Mouse (Mus musculus) small intestine, adult 2 months (tissue): ENCODE measurements around the gene Ywhah. TPM values are rescaled to one million over a fixed set of nuclear protein-coding genes. Genes with fewer than 3 reads are reported as not detected.
"Not testable (repeated sequence)": the region's sequence is repeated elsewhere in the genome, so short reads cannot be mapped to it uniquely, and the experiment has no call there.

Source experiments
- H3K27ac ChIP-seq: fragments of 200-500 bp; 2 replicates; pipeline ENCODE4 v1.5.1; 2012; ENCODE audit warnings: low read depth, low read length, control low read depth, inconsistent platforms; ENCODE audit not compliant: insufficient read depth
- H3K27me3 ChIP-seq: fragments of 200-500 bp; 2 replicates; pipeline ENCODE4 v1.6.1; 2012; ENCODE audit warnings: mild to moderate bottlenecking, moderate library complexity, low read length, inconsistent platforms; ENCODE audit not compliant: control insufficient read depth, insufficient read depth
- H3K36me3 ChIP-seq: fragments of 200-500 bp; 2 replicates; pipeline ENCODE4 v1.6.1; 2012; ENCODE audit warnings: mild to moderate bottlenecking, low read length, control low read depth, inconsistent platforms; ENCODE audit not compliant: control insufficient read depth, insufficient read depth
- H3K4me1 ChIP-seq: fragments of 200-500 bp; 2 replicates; pipeline ENCODE4 v1.6.1; 2012; ENCODE audit warnings: low read length, inconsistent platforms, mixed read lengths; ENCODE audit not compliant: control insufficient read depth, insufficient read depth, insufficient read length
- H3K4me3 ChIP-seq: fragments of 200-500 bp; 2 replicates; pipeline ENCODE4 v1.5.1; 2012; ENCODE audit warnings: low read depth, mild to moderate bottlenecking, control low read depth, inconsistent platforms, low read length, moderate library complexity
- CTCF ChIP-seq: fragments of 200-500 bp; IDR thresholded peaks from 2 replicates; pipeline ENCODE4 v1.5.1; 2012; ENCODE audit warnings: low read depth, mild to moderate bottlenecking, control low read depth, inconsistent platforms, low read length, moderate library complexity, mixed read lengths; ENCODE audit not compliant: insufficient replicate concordance, insufficient read length; ENCODE audit errors: extremely low read depth
- POLR2A ChIP-seq: fragments of 200-500 bp; IDR thresholded peaks from 2 replicates; pipeline ENCODE4 v1.6.1; 2012; ENCODE audit warnings: low read depth, mild to moderate bottlenecking, control low read depth, inconsistent platforms, low read length, moderate library complexity
- WGBS: fragments of 180-500 bp; shearing (Covaris S2); methylation state at CpG from one replicate; pipeline ENCODE4 v1.1.7; 2018; 5-methylcytosine and 5-hydroxymethylcytosine counted together
- polyA plus RNA-seq: library from polyadenylated mRNA; depleted of rRNA; stranded (reverse); fragments of >200 nt; gene quantifications from 2 replicates; pipeline ENCODE4 v1.2.3, GENCODE M21; 2012

Ywhah gene
- polyA plus RNA-seq, 1 experiment = 188 TPM

DNA sequence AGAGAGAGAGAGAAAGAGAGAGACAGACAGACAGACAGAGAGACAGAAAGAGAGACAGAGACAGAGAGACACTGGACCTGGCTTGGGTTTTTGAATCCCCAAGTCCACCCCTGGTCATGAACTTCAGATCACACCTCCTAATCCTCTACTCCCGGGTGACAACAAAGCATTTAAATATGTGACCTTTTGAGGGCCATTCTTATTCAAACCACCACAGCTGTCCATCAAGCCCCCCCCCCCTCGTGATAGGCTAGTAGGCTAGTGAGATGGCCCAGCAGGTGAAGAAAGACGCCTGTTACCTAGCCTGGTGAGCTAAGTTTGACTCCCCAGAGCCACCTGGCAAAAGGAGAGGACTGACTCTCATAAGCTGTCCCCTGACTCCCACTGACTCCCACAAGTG, 16.3 kb downstream of the Ywhah start:
- peaks cover 5% of the 10 kb centered on the region; the same call in 1 of the 2 replicates for H3K4me1 ChIP-seq
- TF ChIP-seq CTCF (no peak), POLR2A (no peak)
- H3K36me3 ChIP-seq = no peaks in the 10 kb centered on the region
- H3K27ac ChIP-seq = no peak overlapping the region
- H3K4me3 ChIP-seq = no peak overlapping the region
- 64% methylated on average over 3 of the region's 3 CpGs for WGBS
- no peaks in the 10 kb centered on the region for H3K27me3 ChIP-seq

DNA sequence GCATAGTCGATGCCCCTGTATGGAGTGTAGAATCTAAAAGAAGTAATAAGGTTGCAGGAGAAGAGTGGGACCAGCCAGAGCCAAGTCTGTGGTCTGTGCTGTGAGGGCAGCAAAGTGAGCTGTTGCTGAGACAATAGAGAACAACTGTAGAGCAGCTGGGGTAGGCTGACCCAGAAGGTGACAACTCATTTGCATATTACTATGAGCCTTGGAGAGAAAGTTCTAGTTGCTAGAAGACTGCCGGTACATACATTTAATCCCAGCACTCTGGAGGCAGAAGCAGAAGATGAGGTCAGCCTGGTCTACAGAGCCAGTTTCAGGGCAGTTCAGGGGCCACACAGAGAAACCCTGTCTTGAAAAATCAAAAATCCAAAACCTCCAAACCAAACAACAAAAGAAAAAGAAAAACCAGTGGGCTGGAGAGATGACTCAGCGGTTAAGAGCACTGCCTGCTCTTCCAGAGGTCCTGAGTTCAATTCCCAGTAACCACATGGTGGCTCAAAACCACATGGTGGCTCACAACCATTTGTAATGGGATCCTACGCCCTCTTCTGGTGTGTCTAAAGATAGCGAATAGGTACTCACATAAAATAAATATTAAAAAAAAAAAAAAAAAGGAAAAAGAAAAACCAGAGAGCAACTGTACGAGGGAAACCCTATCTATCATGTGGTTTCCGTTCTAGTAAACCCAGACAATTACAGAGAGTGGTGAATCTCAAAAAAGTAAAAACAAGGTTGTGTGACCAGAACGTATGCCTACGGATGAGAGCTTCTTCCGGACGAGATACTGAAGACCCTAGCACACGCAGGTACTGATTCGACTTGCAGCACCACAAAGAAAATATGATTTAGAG, 20.3 kb downstream of the Ywhah start:
- TF ChIP-seq CTCF = no peak
- no peak for TF ChIP-seq POLR2A
- no peaks in the 10 kb centered on the region; the same call in 1 of the 2 replicates for H3K4me1 ChIP-seq
- WGBS = 40% methylated on average over 13 of the region's 13 CpGs
- H3K36me3 ChIP-seq = no peaks in the 10 kb centered on the region
- H3K27me3 ChIP-seq = no peaks in the 10 kb centered on the region
- H3K4me3 ChIP-seq = no peak overlapping the region
- H3K27ac ChIP-seq = no peak overlapping the region

DNA sequence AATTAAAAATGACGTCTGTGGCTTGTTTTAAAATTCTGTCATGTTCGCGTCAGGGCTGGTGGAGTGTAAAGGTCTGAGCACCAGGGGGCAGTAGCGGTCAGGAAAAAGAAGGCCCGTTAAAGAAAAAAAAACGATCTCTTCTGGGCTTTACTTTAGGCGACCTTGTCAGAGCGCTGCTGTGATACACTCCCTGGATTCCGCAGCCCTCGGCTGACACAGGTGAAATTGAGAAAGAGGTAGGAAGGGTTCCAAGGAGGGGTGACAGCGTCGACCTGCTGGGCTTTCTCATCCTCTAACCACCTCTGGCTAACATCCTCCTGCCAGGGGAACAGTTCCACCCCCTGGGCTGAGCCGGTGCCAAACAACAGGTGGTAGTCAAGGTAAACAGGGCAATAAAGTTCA, 20.9 kb downstream of the Ywhah start:
- Histone ChIP-seq H3K27ac (peak overlapping the region; percentile 87), H3K4me3 (peak overlapping the region; percentile 70), H3K27me3 (no peaks in the 10 kb centered on the region), H3K36me3 (no peaks in the 10 kb centered on the region), H3K4me1 (no peaks in the 10 kb centered on the region; the same call in 1 of the 2 replicates)
- 1% methylated on average over 13 of the region's 13 CpGs for WGBS
- TF ChIP-seq CTCF = peak; percentile 90; the same call in 1 of the 2 replicates
- peak; percentile 19; the same call in 1 of the 2 replicates for TF ChIP-seq POLR2A

DNA sequence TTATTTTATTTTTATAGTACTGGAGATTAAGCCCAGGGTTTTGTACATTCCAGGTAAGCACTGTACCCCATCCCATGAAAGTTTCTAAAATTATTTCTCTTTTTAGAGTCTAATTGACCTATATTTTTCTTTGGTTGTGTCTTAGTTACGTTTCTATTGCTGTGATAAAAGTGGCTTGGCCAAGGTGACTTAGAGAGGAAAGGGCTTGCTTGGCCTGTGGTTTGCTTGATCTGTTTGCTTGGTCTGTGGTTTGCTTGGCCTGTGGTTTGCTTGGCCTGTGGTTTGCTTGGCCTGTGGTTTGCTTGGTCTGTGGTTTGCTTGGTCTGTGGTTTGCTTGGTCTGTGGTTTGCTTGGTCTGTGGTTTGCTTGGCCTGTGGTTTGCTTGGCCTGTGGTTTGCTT, 22.1 kb downstream of the Ywhah start:
- H3K36me3 ChIP-seq, H3K4me3 ChIP-seq, H3K27ac ChIP-seq, H3K4me1 ChIP-seq, H3K27me3 ChIP-seq: not testable (repeated sequence)
- WGBS = 79% methylated on average over 1 of the region's 1 CpGs

DNA sequence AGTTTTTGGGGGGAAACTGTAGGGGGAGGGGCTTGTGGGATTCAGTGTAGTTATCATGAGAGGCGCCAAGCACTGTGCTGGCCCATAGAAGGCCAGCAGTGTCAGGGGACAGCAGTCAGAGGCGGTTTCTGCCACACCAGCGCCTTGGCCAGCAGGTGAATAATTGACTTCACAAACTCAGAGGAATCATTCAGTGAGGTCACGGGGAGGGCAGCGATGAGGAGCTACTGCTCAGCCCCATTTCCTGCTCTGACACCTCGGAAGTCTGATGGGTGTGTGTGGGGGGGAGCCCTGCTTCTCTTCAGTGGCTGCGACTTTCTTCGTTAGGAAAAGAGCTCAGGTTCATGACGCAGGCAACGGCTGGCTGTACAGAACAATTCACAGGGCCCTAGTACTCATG, 24.8 kb downstream of the Ywhah start:
- Histone ChIP-seq H3K36me3 (no peaks in the 10 kb centered on the region), H3K4me1 (no peaks in the 10 kb centered on the region; the same call in 1 of the 2 replicates), H3K27me3 (no peaks in the 10 kb centered on the region), H3K4me3 (no peak overlapping the region), H3K27ac (no peak overlapping the region)
- 16% methylated on average over 10 of the region's 10 CpGs for WGBS
- TF ChIP-seq CTCF (no peak), POLR2A (no peak)

DNA sequence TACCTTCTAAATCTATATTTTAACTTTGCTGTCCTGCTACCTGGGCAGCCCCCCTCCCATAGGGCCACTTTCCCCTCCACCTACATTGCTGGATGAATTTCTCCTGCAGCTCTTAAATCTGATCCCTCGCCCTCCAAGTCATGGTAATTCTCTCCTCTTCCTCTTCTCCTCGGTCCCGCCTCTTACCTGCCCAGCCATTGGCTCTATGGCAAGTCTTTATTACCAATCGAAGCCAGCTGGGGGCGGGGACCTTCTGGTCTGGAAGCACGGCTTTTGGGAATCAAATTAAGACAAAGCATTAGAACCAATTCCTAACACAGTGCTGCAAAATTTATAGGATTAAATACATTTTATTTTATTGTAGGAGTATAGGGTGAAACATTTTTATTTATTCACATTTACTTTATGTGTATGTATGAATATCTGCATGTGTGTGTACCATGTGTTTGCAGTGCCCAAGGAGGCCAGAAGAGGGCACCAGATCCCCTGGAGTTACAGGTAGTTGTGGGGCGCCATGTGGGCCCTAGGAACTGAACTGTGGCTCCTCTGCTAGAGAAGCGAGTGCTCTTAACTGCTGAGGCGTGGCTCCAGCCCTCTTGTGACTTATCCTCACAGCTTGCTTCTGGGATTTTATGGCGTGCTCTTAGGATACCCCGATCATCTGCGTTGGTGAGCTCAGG, 26.2 kb downstream of the Ywhah start:
- no peaks in the 10 kb centered on the region for H3K27me3 ChIP-seq
- no peak overlapping the region for H3K27ac ChIP-seq
- TF ChIP-seq CTCF (no peak), POLR2A (no peak)
- no peak overlapping the region for H3K4me3 ChIP-seq
- H3K4me1 ChIP-seq = no peaks in the 10 kb centered on the region; the same call in 1 of the 2 replicates
- WGBS = 96% methylated on average over 12 of the region's 12 CpGs
- no peaks in the 10 kb centered on the region for H3K36me3 ChIP-seq

DNA sequence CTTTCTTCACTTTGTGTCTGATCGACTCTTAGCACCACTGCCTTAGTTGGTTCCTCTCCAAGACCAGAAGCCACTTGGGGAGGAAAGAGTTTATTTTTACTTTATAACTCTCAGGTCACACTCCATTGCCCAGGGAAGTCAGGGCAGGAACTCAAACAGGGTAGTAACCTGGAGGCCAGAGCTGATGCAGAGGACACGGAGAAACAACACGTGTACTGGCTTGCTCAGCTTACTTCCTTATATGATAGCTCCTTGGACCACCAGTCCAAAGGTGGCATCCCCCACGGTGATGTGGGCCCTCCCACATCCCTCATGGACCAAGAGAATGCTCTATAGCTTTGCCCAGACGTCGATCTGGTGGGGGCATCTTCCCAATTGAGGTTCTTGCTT, 26.7 kb downstream of the Ywhah start:
- no peaks in the 10 kb centered on the region for H3K27me3 ChIP-seq
- TF ChIP-seq POLR2A (no peak), CTCF (no peak)
- H3K4me1 ChIP-seq = no peaks in the 10 kb centered on the region
- H3K36me3 ChIP-seq = no peaks in the 10 kb centered on the region
- H3K4me3 ChIP-seq = no peak overlapping the region
- WGBS = 87% methylated on average over 6 of the region's 6 CpGs
- H3K27ac ChIP-seq = no peak overlapping the region
